Mouse (Mus musculus) G1E (cell line): ENCODE results near the gene Rgs6.

Experiments
- CTCF ChIP-seq: IDR thresholded peaks from 2 replicates; pipeline ENCODE4 v1.5.1; 2012; ENCODE audit warnings: low read depth, low read length, inconsistent platforms, mixed read lengths
- GATA1 ChIP-seq: IDR thresholded peaks from 2 replicates; pipeline ENCODE4 v1.6.1; 2012; ENCODE audit warnings: borderline replicate concordance, low read length, inconsistent platforms, mixed read lengths
- POLR2AphosphoS5 ChIP-seq: IDR thresholded peaks from 2 replicates; pipeline ENCODE4 v1.6.1; 2012; ENCODE audit warnings: low read depth, low read length, inconsistent platforms; ENCODE audit not compliant: insufficient replicate concordance
- TAL1 ChIP-seq: conservative IDR thresholded peaks from 2 replicates; pipeline ENCODE4 v1.6.1; 2012; ENCODE audit warnings: low read depth, low read length, inconsistent platforms, mixed read lengths

- no peak for TF ChIP-seq CTCF
- TF ChIP-seq TAL1, result no peak
- TF ChIP-seq POLR2AphosphoS5, result no peak
- no peak for TF ChIP-seq GATA1
Observed at GRCm38 (mm10) chr12:82742955-82743354, 154.9 kb downstream of the Rgs6 start.
